Mouse (Mus musculus) erythroblast, embryonic 14.5 days (primary cell): ENCODE measurements around the gene Tepp. TPM values are rescaled to one million over a fixed set of nuclear protein-coding genes. Genes with fewer than 3 reads are reported as not detected.
A peak's percentile ranks its signal among the peaks of the same experiment; 100 is the strongest.

Experiments used
- H3K27me3 ChIP-seq: 2 replicates; pipeline ENCODE4 v1.6.1; 2012; ENCODE audit warnings: inconsistent platforms; ENCODE audit not compliant: control insufficient read depth
- H3K36me3 ChIP-seq: 2 replicates; pipeline ENCODE4 v1.6.1; 2012; ENCODE audit warnings: mild to moderate bottlenecking, inconsistent platforms; ENCODE audit not compliant: control insufficient read depth
- H3K4me1 ChIP-seq: 2 replicates; pipeline ENCODE4 v1.6.1; 2012; ENCODE audit warnings: inconsistent platforms; ENCODE audit not compliant: control insufficient read depth
- H3K4me3 ChIP-seq: replicated peaks from 2 replicates; pipeline ENCODE3; 2012; ENCODE audit warnings: moderate library complexity, mild to moderate bottlenecking, inconsistent platforms
- H3K9me3 ChIP-seq: 2 replicates; pipeline ENCODE4 v1.6.1; 2012; ENCODE audit warnings: low read length, inconsistent platforms, mixed read lengths; ENCODE audit not compliant: control insufficient read depth
- GATA1 ChIP-seq: IDR thresholded peaks from 2 replicates; pipeline ENCODE4 v1.6.1; 2012; ENCODE audit warnings: low read length, inconsistent platforms, mixed read lengths
- TAL1 ChIP-seq: IDR thresholded peaks from 3 replicates; pipeline ENCODE4 v1.6.1; 2012; ENCODE audit warnings: low read length, inconsistent platforms, mixed read lengths
- polyA plus RNA-seq: library from polyadenylated mRNA; stranded (reverse); fragments of >175 nt; gene quantifications from 2 replicates; pipeline ENCODE4 v1.2.3, GENCODE M21; 2012

Gene Tepp
- polyA plus RNA-seq, 1 experiment = not detected

GRCm38 (mm10) chr8:95326822-95327221 is 16.5 kb downstream of the Tepp start:
- H3K4me1 ChIP-seq = peaks cover 17% of the 10 kb centered on the region
- H3K36me3 ChIP-seq = peaks cover 34% of the 10 kb centered on the region

GRCm38 (mm10) chr8:95327866-95328465 is 17.6 kb downstream of the Tepp start:
- H3K4me3 ChIP-seq = no peak overlapping the region

More at GRCm38 (mm10) chr8:95326822-95327221, 16.5 kb downstream of the Tepp start:
- no peak overlapping the region for H3K4me3 ChIP-seq
- H3K27me3 ChIP-seq = peaks cover 3% of the 10 kb centered on the region; the same call in 1 of the 2 replicates
- H3K9me3 ChIP-seq = peaks cover 13% of the 10 kb centered on the region
- TF ChIP-seq GATA1 (no peak), TAL1 (no peak)

GRCm38 (mm10) chr8:95330367-95330766 is 20.0 kb downstream of the Tepp start:
- H3K4me3 ChIP-seq = no peak overlapping the region
- H3K4me1 ChIP-seq = peaks cover 34% of the 10 kb centered on the region
- TF ChIP-seq TAL1 = no peak
- H3K27me3 ChIP-seq = no peaks in the 10 kb centered on the region
- peaks cover 52% of the 10 kb centered on the region for H3K36me3 ChIP-seq
- peaks cover 13% of the 10 kb centered on the region for H3K9me3 ChIP-seq

More at GRCm38 (mm10) chr8:95327866-95328465, 17.6 kb downstream of the Tepp start:
- peaks cover 28% of the 10 kb centered on the region for H3K4me1 ChIP-seq
- H3K9me3 ChIP-seq = peaks cover 13% of the 10 kb centered on the region
- H3K36me3 ChIP-seq = peaks cover 34% of the 10 kb centered on the region
- no peaks in the 10 kb centered on the region for H3K27me3 ChIP-seq
- TF ChIP-seq TAL1 = no peak
- no peak for TF ChIP-seq GATA1

- H3K9me3 ChIP-seq = peaks cover 13% of the 10 kb centered on the region
- H3K4me3 ChIP-seq = peak overlapping the region; percentile 85
- H3K4me1 ChIP-seq = peaks cover 34% of the 10 kb centered on the region
- H3K36me3 ChIP-seq = peaks cover 52% of the 10 kb centered on the region
- TF ChIP-seq TAL1 (no peak), GATA1 (no peak)
- H3K27me3 ChIP-seq = no peaks in the 10 kb centered on the region
Observed at GRCm38 (mm10) chr8:95331156-95331719, 20.9 kb downstream of the Tepp start.

- H3K27me3 ChIP-seq = no peaks in the 10 kb centered on the region
- peaks cover 34% of the 10 kb centered on the region for H3K4me1 ChIP-seq
- peak within 1 kb of the TSS; percentile 85 for H3K4me3 ChIP-seq
- TF ChIP-seq TAL1 (no peak), GATA1 (no peak)
- peaks cover 13% of the 10 kb centered on the region for H3K9me3 ChIP-seq
- H3K36me3 ChIP-seq = peaks cover 46% of the 10 kb centered on the region
Observed at GRCm38 (mm10) chr8:95331720-95332436, 21.5 kb downstream of the Tepp start, which contains the start of the genes Zfp319 and Usb1. TSS of gene Zfp319 (minus strand) at chr8:95331950. TSS of gene Usb1 (plus strand) at chr8:95332284.

GRCm38 (mm10) chr8:95332437-95333199 is 22.3 kb downstream of the Tepp start:
- Histone ChIP-seq H3K27me3 (no peaks in the 10 kb centered on the region), H3K36me3 (peaks cover 41% of the 10 kb centered on the region), H3K9me3 (peaks cover 12% of the 10 kb centered on the region), H3K4me1 (peaks cover 34% of the 10 kb centered on the region), H3K4me3 (peak overlapping the region; percentile 85)
- TF ChIP-seq GATA1 (no peak), TAL1 (no peak)

GRCm38 (mm10) chr8:95335706-95336105 is 25.3 kb downstream of the Tepp start:
- TF ChIP-seq GATA1 (no peak), TAL1 (no peak)
- H3K36me3 ChIP-seq = peaks cover 41% of the 10 kb centered on the region
- peaks cover 26% of the 10 kb centered on the region for H3K4me1 ChIP-seq
- H3K4me3 ChIP-seq = no peak overlapping the region
- no peaks in the 10 kb centered on the region for H3K27me3 ChIP-seq
- H3K9me3 ChIP-seq = no peaks in the 10 kb centered on the region

- peaks cover 20% of the 10 kb centered on the region for H3K4me1 ChIP-seq
- no peaks in the 10 kb centered on the region for H3K9me3 ChIP-seq
- peaks cover 47% of the 10 kb centered on the region for H3K36me3 ChIP-seq
- no peaks in the 10 kb centered on the region for H3K27me3 ChIP-seq
- no peak overlapping the region for H3K4me3 ChIP-seq
- TF ChIP-seq TAL1 (no peak), GATA1 (no peak)
Observed at GRCm38 (mm10) chr8:95336363-95336762, 26.0 kb downstream of the Tepp start.

- no peaks in the 10 kb centered on the region for H3K4me1 ChIP-seq
- H3K4me3 ChIP-seq = no peak overlapping the region
- H3K27me3 ChIP-seq = no peaks in the 10 kb centered on the region
- H3K36me3 ChIP-seq = peaks cover 55% of the 10 kb centered on the region
- H3K9me3 ChIP-seq = no peaks in the 10 kb centered on the region
- TF ChIP-seq TAL1 = no peak
- TF ChIP-seq GATA1 = no peak
Observed at GRCm38 (mm10) chr8:95341721-95342120, 31.4 kb downstream of the Tepp start.
